Mouse (Mus musculus): ENCODE measurements around the gene Dvl1.

Gene Dvl1

DNA sequence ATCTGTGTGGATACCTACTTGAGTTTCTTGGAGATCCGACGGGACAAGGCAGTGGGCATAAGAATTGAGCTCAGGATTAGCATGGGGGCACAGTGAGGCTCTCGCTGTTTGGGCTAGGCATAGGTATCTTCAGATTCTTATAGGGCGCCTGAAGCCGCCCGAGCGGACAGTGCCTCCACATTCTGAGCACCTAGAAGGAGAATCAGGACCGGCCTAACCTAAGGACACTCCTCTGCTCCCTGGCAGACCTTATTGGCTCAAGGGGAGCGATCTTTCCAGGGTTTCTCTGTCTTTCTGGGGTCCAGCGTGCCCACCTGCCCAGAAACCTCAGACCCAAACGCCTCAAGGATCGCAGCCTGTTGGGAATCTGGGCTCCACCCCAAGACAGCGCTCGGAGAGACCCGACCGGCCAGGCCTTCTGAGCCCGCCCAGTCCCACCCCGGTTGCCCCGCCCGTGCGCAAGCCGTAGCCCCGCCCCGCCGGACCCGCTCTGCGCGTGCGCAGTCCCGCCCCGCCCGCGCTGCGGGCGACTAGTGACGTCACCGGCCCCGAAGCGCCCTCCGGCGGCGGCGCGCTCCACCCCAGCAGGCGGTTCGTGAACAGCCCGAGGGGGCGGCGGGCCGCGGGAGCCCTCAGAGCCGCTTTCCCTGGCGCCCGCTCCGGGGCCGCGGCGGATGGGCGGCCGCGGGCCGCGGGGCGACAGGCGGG, at the start of gene Dvl1:
TSS of gene Dvl1 (plus strand) at position 532 of the 708 bp plus-strand sequence.
- DNase-seq (ENCODE audit: extremely low read depth, low read depth), result no peak

DNA sequence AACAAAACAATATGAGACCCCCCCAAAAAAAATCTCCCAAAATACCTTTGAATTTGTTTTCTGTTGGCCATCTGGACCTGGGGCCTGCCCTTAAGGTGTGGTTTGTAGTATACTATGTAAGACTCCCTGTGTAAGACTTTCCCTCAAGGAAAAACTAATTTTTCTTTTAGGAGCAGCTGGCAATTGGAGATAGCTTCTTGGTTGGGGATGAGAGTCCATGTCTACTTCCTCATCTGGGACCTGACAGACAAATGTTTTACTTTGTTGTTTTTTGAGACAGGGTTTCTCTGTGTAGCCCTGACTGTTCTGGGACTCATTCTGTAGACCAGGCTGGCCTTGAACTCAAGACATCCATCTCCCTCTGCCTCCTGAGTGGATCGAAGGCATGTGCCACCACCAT, 45.1 kb upstream of the Dvl1 start:
- DNase-seq (ENCODE audit: extremely low read depth, low read depth), result no peak

DNA sequence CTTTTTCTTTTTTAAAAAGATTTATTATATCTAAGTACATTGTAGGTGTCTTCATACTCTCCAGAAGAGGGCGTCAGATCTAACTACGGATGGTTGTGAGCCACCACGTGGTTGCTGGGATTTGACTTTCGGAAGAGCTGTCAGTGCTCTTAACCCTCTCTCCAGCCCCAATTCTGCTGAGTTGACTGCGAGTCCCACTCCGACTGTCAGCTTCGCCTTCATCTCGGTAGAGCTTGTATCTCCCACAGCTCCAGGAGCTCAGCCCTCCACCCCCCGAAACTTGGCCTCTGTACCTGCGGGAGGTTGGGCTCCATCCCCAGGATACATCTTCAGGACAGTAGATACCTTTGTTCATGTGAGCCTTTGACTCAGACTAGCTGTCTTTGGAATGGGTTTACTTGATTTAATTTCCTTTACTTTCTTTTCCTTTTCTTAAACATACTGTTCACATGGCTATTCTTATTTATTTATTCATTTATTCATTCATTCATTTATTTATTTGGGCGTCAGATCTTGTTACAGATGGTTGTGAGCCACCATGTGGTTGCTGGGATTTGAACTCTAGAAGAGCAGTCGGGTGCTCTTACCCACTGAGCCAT, 44.4 kb upstream of the Dvl1 start, which contains the start of gene Mrpl20:
TSS of gene Mrpl20 (plus strand) at position 138 of the 599 bp plus-strand sequence.
- peak; percentile 59 for DNase-seq (ENCODE audit: extremely low read depth, low read depth)

- peak; percentile 87 for DNase-seq (ENCODE audit: extremely low read depth, low read depth)
Observed at GRCm38 (mm10) chr4:155803340-155804041, 43.7 kb upstream of the Dvl1 start.

GRCm38 (mm10) chr4:155807841-155808240, 39.4 kb upstream of the Dvl1 start:
- DNase-seq (ENCODE audit: extremely low read depth, low read depth), result no peak

GRCm38 (mm10) chr4:155811929-155812664, 35.1 kb upstream of the Dvl1 start, which contains the start of gene Ccnl2:
Ccnl2 (plus strand) TSS chr4:155812489.
- DNase-seq (ENCODE audit: extremely low read depth, low read depth), result peak; percentile 93

DNA sequence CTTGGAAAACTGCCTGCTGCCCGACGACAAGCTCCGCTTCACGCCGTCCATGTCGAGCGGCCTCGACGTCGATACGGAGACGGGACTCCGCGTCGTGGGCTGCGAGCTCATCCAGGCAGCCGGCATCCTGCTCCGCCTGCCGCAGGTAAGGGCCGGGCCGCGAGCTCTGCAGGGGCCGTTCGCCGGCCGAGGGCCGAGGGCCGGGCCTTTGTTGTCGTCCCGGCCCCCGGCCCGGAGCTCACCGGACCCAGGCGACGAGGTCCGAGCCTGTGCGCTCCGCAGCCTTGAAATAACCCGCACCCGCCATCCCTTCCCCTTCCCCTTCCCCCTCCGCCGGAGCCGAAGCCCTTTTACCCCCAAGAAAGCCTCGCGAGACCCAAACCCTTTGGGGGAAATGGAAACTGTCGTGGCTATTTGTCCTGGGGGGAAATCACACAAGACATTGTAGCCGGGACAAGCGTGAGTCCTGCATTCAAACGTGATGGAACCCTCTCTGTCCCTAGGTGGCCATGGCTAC, 34.5 kb upstream of the Dvl1 start:
- DNase-seq (ENCODE audit: extremely low read depth, low read depth), result no peak

GRCm38 (mm10) chr4:155817533-155817932, 29.7 kb upstream of the Dvl1 start:
- no peak for DNase-seq (ENCODE audit: extremely low read depth, low read depth)

GRCm38 (mm10) chr4:155821025-155821424, 26.2 kb upstream of the Dvl1 start:
- no peak for DNase-seq (ENCODE audit: extremely low read depth, low read depth)

- no peak for DNase-seq (ENCODE audit: extremely low read depth, low read depth)
Observed at GRCm38 (mm10) chr4:155823443-155823842, 23.8 kb upstream of the Dvl1 start.

DNA sequence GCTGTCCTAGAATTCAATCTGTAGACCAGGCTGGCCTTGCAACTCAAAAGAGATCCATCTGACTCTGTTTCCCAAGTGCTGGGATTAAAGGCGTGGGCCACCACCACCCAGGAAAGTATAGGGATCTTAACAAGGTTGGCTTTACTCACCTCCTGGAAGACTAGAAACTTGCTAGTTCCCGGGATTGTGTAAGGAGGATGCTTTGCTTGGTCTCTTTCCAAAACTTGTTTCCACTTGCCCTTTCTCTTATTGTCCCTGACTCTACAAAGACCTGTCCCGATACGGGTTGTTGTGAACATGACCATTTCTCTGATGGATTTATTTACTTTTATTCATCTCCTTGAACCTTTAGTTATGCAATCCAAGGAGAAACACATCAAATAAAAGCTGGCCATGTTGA, 17.3 kb upstream of the Dvl1 start:
- no peak for DNase-seq (ENCODE audit: extremely low read depth, low read depth)

DNA sequence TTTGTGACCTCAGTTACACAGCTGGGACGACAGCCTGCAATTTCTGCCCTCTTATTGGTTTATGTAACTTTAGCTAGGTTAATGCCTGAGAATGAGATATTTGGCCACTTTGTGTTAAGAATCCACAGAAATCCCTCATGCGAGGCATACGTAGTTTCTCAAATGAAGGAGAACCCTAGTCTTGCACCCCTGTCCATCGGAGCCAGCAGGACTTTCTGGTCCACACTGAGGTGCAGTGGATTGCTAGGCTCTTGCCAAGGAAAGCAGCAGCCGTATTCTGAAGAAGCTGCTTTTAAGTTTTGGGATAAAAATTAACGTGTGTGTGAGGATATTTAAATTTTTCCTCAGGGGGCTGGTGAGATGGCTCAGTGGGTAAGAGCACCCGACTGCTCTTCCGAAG, 16.6 kb upstream of the Dvl1 start:
- peak; percentile 32 for DNase-seq (ENCODE audit: extremely low read depth, low read depth)

DNA sequence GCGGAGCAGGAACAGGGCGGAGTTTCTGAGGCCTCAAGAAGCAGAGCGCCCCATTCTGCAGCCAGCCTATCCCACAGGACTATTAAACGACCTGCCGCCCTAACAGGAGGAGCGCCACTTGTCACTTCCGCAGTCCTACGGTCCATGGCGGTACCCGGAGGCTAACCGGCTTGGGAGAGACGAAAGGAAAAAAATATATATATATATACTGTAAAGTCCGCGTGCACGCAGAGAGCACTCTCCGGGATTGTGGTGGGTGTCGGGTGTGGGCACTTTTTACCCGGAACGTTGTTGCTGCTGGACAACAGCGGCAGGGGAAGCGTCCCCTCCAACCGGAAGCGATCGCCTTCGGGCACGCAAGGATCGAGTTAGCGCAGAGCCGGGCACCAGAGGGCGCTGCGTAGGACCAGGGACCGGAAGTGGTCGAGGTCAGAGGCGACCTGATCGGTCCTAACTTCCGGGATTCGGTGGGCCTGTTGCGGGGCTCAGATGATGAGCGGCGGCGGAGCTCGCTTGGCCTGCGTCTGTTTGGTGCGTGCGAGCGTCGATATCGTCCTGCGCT, 15.9 kb upstream of the Dvl1 start, which contains the start of gene Aurkaip1:
TSS of gene Aurkaip1 (plus strand) at position 68 of the 562 bp plus-strand sequence.
- DNase-seq (ENCODE audit: extremely low read depth, low read depth), result peak; percentile 90

GRCm38 (mm10) chr4:155831831-155832230, 15.4 kb upstream of the Dvl1 start:
- no peak for DNase-seq (ENCODE audit: extremely low read depth, low read depth)

DNA sequence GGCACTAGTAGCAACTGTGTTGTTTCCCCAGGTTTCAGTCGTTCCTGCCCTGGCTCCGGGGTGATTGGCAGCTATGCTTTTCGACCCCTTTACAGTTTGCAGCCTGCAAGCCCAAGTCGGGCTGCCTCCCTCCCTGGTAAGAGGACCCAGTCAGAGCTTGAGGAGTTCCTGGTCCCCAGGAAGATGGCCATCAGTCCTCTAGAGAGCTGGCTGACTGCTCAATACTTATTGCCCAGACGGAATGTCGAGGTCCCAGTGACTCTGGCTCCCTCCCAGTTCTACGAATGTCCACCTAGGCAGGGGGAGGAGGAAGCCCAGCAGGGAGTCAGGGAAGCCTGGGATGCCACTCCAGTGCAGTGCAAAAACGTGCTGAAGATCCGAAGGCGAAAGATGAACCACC, 14.9 kb upstream of the Dvl1 start:
- no peak for DNase-seq (ENCODE audit: extremely low read depth, low read depth)

- DNase-seq (ENCODE audit: extremely low read depth, low read depth), result no peak
Observed at GRCm38 (mm10) chr4:155833234-155833633, 14.0 kb upstream of the Dvl1 start.

DNA sequence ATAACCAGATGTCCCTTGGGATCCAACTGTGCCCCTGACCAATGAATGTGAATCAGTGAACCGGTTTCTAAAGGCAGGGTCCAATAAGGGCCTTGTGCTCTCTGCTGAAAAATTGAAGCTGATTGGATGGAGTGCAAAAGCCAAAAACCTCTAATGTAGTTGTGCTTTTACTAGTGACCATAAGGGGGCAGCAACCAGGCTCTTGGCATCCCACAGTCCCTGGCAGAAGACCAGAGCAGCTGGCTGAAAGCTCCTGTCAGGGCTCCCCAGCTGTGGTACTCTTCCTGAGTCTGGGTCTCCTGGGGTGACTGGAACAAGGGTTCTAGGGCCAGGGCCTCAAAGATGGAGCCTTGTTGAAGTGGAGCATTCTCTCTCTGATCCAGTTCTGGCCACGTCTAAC, 13.4 kb upstream of the Dvl1 start:
- DNase-seq (ENCODE audit: extremely low read depth, low read depth), result peak; percentile 74

- no peak for DNase-seq (ENCODE audit: extremely low read depth, low read depth)
Observed at GRCm38 (mm10) chr4:155837404-155838010, 9.7 kb upstream of the Dvl1 start.

DNA sequence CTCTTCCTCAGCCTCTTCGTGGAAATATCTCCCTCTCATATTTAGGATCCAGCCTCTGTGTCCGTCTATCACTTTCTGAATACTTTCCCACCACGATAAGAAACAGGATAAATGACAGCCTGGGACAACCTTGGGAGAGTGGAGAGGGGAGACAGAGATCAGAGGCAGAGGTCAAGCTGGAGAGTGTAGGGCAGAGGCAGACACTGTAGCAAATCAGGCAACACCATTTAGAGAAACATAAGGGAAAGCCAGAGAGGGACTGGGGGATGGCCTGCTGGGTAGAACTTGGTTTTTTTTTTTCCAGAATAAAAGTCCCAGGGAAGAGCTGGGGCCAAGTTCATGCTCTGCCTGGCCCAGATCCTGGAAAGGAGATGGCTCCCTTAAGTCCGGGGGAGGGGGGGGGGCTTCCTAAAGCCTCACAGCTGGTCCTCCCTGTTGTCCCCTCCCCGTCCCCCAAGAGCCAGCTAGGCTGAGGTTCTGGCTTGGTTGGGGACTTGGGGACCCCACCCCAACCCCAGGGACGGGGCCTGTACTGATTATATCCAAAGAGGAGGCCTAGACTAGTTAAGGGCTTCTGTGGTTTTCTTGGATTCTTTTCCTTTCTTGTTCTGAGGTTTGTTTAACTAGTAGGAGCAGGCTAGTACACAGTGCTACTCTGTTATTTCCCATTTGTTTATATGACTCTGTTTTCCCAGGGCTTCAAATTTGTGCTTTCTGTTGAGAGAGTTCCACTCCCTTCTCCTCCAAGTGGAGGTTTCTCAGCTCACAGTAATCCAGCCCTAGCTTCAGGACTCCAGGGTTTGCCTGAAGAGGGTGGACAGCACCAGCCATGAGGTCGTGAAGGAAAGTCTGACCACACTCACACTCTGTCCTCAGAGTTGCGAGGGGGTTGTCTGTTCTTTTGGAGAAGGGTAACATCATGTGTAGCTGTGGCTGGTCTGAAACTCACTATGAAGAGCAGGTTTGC, 8.7 kb upstream of the Dvl1 start:
- DNase-seq (ENCODE audit: extremely low read depth, low read depth), result no peak
